Mouse (Mus musculus): ENCODE measurements around the gene Dgki. TPM values are rescaled to one million over a fixed set of nuclear protein-coding genes. Genes with fewer than 3 reads are reported as not detected.

Gene Dgki
- polyA plus RNA-seq, 1 experiment from 2014 or later, result 0.92 TPM

GRCm38 (mm10) chr6:36980475-36980874, 319.5 kb downstream of the Dgki start:
- no peak for ATAC-seq (ENCODE audit: insufficient number of reproducible peaks, low FRiP score, low TSS enrichment, low read depth)
- WGBS, result 83% methylated on average over 5 of the region's 5 CpGs

GRCm38 (mm10) chr6:36978176-36978575, 321.8 kb downstream of the Dgki start:
- peak; percentile 65; the same call in 1 of the 2 replicates for ATAC-seq (ENCODE audit: insufficient number of reproducible peaks, low FRiP score, low TSS enrichment, low read depth)
- H3K4me1 ChIP-seq, result peaks cover 4% of the 10 kb centered on the region; the same call in 1 of the 2 replicates
- no peaks in the 10 kb centered on the region for H3K36me3 ChIP-seq
- H3K4me2 ChIP-seq, result no peak overlapping the region
- no peaks in the 10 kb centered on the region for H3K9me3 ChIP-seq
- H3K4me3 ChIP-seq, result no peak overlapping the region
- H3K9ac ChIP-seq, result no peak overlapping the region
- H3K27ac ChIP-seq, result no peak overlapping the region; the same call in 1 of the 2 replicates
- no peaks in the 10 kb centered on the region for H3K27me3 ChIP-seq
- 65% methylated on average over 1 of the region's 1 CpGs for WGBS

More at GRCm38 (mm10) chr6:36980475-36980874, 319.5 kb downstream of the Dgki start:
- H3K9me3 ChIP-seq, result no peaks in the 10 kb centered on the region
- no peak overlapping the region for H3K4me2 ChIP-seq
- no peaks in the 10 kb centered on the region for H3K36me3 ChIP-seq
- H3K27me3 ChIP-seq, result no peaks in the 10 kb centered on the region
- peaks cover 4% of the 10 kb centered on the region; the same call in 1 of the 2 replicates for H3K4me1 ChIP-seq
- H3K27ac ChIP-seq, result peak overlapping the region; percentile 24; the same call in 1 of the 2 replicates
- no peak overlapping the region for H3K9ac ChIP-seq
- no peak overlapping the region for H3K4me3 ChIP-seq

GRCm38 (mm10) chr6:36973096-36973495, 326.9 kb downstream of the Dgki start:
- H3K9ac ChIP-seq, result no peak overlapping the region
- H3K9me3 ChIP-seq, result no peaks in the 10 kb centered on the region
- WGBS, result 62% methylated on average over 9 of the region's 9 CpGs
- no peak for ATAC-seq (ENCODE audit: insufficient number of reproducible peaks, low FRiP score, low TSS enrichment, low read depth)
- H3K36me3 ChIP-seq, result no peaks in the 10 kb centered on the region
- H3K27me3 ChIP-seq, result no peaks in the 10 kb centered on the region
- H3K4me1 ChIP-seq, result 0 out of 2 replicates have a peak, but pooled peaks cover 2% of the 10 kb centered on the region
- no peak overlapping the region for H3K27ac ChIP-seq
- H3K4me2 ChIP-seq, result no peak overlapping the region
- no peak overlapping the region for H3K4me3 ChIP-seq

- H3K4me2 ChIP-seq, result no peak overlapping the region
- H3K9me3 ChIP-seq, result no peaks in the 10 kb centered on the region
- H3K36me3 ChIP-seq, result no peaks in the 10 kb centered on the region
- no peak for ATAC-seq (ENCODE audit: insufficient number of reproducible peaks, low FRiP score, low TSS enrichment, low read depth)
- H3K4me3 ChIP-seq, result no peak overlapping the region
- WGBS, result 34% methylated on average over 1 of the region's 1 CpGs
- no peak overlapping the region for H3K9ac ChIP-seq
- H3K27me3 ChIP-seq, result no peaks in the 10 kb centered on the region
- 0 out of 2 replicates have a peak, but pooled peaks cover 2% of the 10 kb centered on the region for H3K4me1 ChIP-seq
- 0 out of 2 replicates have a peak overlapping the region, but pooled peaks have one; percentile 33 for H3K27ac ChIP-seq
Observed at GRCm38 (mm10) chr6:36972494-36972893, 327.5 kb downstream of the Dgki start.

GRCm38 (mm10) chr6:36969249-36969885, 330.6 kb downstream of the Dgki start:
- H3K36me3 ChIP-seq, result no peaks in the 10 kb centered on the region
- H3K4me3 ChIP-seq, result no peak overlapping the region
- no peak overlapping the region for H3K9ac ChIP-seq
- no peaks in the 10 kb centered on the region for H3K27me3 ChIP-seq
- no peak overlapping the region for H3K4me2 ChIP-seq
- no peaks in the 10 kb centered on the region for H3K9me3 ChIP-seq
- 78% methylated on average over 5 of the region's 5 CpGs for WGBS
- no peak for ATAC-seq (ENCODE audit: insufficient number of reproducible peaks, low FRiP score, low TSS enrichment, low read depth)
- H3K4me1 ChIP-seq, result 0 out of 2 replicates have a peak, but pooled peaks cover 2% of the 10 kb centered on the region
- H3K27ac ChIP-seq, result no peak overlapping the region

- Histone ChIP-seq H3K9ac (no peak overlapping the region), H3K9me3 (no peaks in the 10 kb centered on the region), H3K4me3 (no peak overlapping the region), H3K36me3 (no peaks in the 10 kb centered on the region), H3K27me3 (no peaks in the 10 kb centered on the region), H3K27ac (no peak overlapping the region), H3K4me1 (no peaks in the 10 kb centered on the region), H3K4me2 (no peak overlapping the region)
- no peak for ATAC-seq (ENCODE audit: insufficient number of reproducible peaks, low FRiP score, low TSS enrichment, low read depth)
- 83% methylated on average over 4 of the region's 4 CpGs for WGBS
Observed at GRCm38 (mm10) chr6:36960658-36961057, 339.3 kb downstream of the Dgki start.

- Histone ChIP-seq H3K4me2 (no peak overlapping the region), H3K36me3 (no peaks in the 10 kb centered on the region), H3K4me3 (no peak overlapping the region), H3K4me1 (no peaks in the 10 kb centered on the region), H3K9me3 (no peaks in the 10 kb centered on the region), H3K27ac (no peak overlapping the region), H3K27me3 (no peaks in the 10 kb centered on the region), H3K9ac (no peak overlapping the region)
- no peak for ATAC-seq (ENCODE audit: insufficient number of reproducible peaks, low FRiP score, low TSS enrichment, low read depth)
- WGBS, result 82% methylated on average over 4 of the region's 4 CpGs
Observed at GRCm38 (mm10) chr6:36955293-36955692, 344.7 kb downstream of the Dgki start.

GRCm38 (mm10) chr6:36950648-36951047, 349.3 kb downstream of the Dgki start:
- ATAC-seq (ENCODE audit: insufficient number of reproducible peaks, low FRiP score, low TSS enrichment, low read depth), result no peak
- Histone ChIP-seq H3K27me3 (no peaks in the 10 kb centered on the region), H3K27ac (no peak overlapping the region), H3K4me2 (no peak overlapping the region), H3K9ac (no peak overlapping the region), H3K4me3 (no peak overlapping the region), H3K9me3 (no peaks in the 10 kb centered on the region), H3K4me1 (no peaks in the 10 kb centered on the region), H3K36me3 (no peaks in the 10 kb centered on the region)
- WGBS, result 63% methylated on average over 3 of the region's 3 CpGs

- 74% methylated on average over 5 of the region's 5 CpGs for WGBS
- H3K4me1 ChIP-seq, result no peaks in the 10 kb centered on the region
- no peaks in the 10 kb centered on the region for H3K36me3 ChIP-seq
- H3K9me3 ChIP-seq, result no peaks in the 10 kb centered on the region
- H3K27me3 ChIP-seq, result no peaks in the 10 kb centered on the region
- ATAC-seq (ENCODE audit: insufficient number of reproducible peaks, low FRiP score, low TSS enrichment, low read depth), result no peak
- H3K9ac ChIP-seq, result no peak overlapping the region
- H3K4me2 ChIP-seq, result no peak overlapping the region
- no peak overlapping the region for H3K4me3 ChIP-seq
- no peak overlapping the region for H3K27ac ChIP-seq
Observed at GRCm38 (mm10) chr6:36947861-36948260, 352.1 kb downstream of the Dgki start.

GRCm38 (mm10) chr6:36937527-36937926, 362.5 kb downstream of the Dgki start:
- no peak overlapping the region for H3K4me3 ChIP-seq
- no peak overlapping the region for H3K4me2 ChIP-seq
- no peaks in the 10 kb centered on the region for H3K36me3 ChIP-seq
- no peaks in the 10 kb centered on the region for H3K9me3 ChIP-seq
- WGBS, result 44% methylated on average over 2 of the region's 2 CpGs
- H3K4me1 ChIP-seq, result no peaks in the 10 kb centered on the region
- ATAC-seq (ENCODE audit: insufficient number of reproducible peaks, low FRiP score, low TSS enrichment, low read depth), result no peak
- H3K9ac ChIP-seq, result no peak overlapping the region
- no peaks in the 10 kb centered on the region for H3K27me3 ChIP-seq
- no peak overlapping the region for H3K27ac ChIP-seq

GRCm38 (mm10) chr6:36936816-36937215, 363.2 kb downstream of the Dgki start:
- no peaks in the 10 kb centered on the region for H3K27me3 ChIP-seq
- H3K4me1 ChIP-seq, result no peaks in the 10 kb centered on the region
- no peak overlapping the region for H3K9ac ChIP-seq
- no peaks in the 10 kb centered on the region for H3K9me3 ChIP-seq
- H3K27ac ChIP-seq, result no peak overlapping the region
- H3K36me3 ChIP-seq, result no peaks in the 10 kb centered on the region
- ATAC-seq (ENCODE audit: insufficient number of reproducible peaks, low FRiP score, low TSS enrichment, low read depth), result no peak
- 91% methylated on average over 4 of the region's 4 CpGs for WGBS
- no peak overlapping the region for H3K4me2 ChIP-seq
- H3K4me3 ChIP-seq, result no peak overlapping the region

- H3K9me3 ChIP-seq, result no peaks in the 10 kb centered on the region
- no peak for ATAC-seq (ENCODE audit: insufficient number of reproducible peaks, low FRiP score, low TSS enrichment, low read depth)
- no peak overlapping the region for H3K27ac ChIP-seq
- no peak overlapping the region for H3K4me3 ChIP-seq
- H3K36me3 ChIP-seq, result no peaks in the 10 kb centered on the region
- 44% methylated on average over 4 of the region's 4 CpGs for WGBS
- no peak overlapping the region for H3K4me2 ChIP-seq
- no peaks in the 10 kb centered on the region for H3K4me1 ChIP-seq
- no peaks in the 10 kb centered on the region for H3K27me3 ChIP-seq
- no peak overlapping the region for H3K9ac ChIP-seq
Observed at GRCm38 (mm10) chr6:36931473-36931872, 368.5 kb downstream of the Dgki start.

Measured in limb, embryonic 15.5 days (tissue).